Mouse (Mus musculus): Measurements from ENCODE around the gene Afg1l.

The Afg1l gene

DNA sequence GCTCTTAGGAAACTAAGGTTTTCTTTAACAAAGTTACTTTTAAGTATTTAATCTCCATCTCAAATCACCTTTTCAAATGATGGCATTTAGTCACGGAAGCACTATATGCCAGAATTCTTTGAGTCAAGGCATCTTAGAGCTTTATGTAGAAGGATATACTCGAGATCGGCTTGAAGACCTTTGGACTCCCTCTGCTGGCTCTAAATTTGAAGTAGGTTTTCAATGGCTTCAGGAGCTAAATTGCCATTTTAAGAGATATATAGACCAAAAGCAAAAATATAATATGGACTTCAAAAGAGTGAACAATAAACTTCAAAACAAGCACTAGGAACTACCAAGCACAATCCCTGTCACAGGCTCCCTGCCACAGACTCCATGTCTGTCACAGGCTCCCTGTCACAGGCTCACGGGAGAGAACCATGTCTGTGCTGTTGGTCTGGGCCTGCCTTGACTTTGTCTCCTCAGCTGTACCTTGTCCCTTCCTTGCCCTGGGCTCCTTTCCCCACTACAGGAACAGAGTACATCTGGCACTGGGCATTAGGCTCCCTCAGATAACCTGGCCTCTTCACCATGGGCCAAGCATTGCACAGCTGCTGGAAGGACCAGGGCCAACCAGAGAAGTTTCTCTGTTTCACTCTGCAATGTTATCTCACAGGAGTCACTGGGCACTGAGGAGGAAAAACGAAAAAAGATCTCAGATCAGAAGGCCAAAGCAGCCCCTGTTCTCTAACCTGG is 210.4 kb downstream of the Afg1l start:
- no peak for DNase-seq (ENCODE audit: low spot score)

DNA sequence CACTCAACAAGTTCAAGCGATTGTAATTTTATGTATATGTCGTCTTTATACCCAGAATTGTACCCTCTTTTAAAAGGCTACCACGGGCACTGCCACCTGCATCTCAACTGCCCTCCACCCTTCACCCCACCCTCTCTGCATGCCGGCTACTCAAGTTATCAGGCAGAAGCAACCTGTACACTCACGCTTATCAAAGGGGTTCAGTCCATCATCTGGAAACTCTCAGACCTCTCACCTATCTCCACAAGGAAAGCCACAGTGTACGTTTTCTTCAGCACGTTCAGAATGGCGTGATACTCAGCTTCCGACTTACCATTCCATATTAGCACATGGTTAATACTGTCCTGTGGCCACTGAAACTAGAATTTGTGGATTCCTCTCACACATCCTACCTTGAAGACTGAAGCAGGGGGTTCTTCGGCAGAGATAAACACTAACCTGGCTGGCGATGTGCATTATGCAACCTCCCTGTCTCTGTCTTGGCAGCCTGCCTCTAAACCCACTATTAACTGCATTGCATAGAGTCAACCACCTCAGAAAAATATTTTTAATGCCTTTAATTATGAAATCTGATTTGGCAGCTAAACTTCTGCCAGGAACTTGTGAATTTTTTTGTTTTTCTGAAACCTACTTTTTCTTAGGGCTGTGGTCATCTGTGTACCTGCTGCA is 213.2 kb downstream of the Afg1l start:
- DNase-seq (ENCODE audit: low spot score) = no peak

DNA sequence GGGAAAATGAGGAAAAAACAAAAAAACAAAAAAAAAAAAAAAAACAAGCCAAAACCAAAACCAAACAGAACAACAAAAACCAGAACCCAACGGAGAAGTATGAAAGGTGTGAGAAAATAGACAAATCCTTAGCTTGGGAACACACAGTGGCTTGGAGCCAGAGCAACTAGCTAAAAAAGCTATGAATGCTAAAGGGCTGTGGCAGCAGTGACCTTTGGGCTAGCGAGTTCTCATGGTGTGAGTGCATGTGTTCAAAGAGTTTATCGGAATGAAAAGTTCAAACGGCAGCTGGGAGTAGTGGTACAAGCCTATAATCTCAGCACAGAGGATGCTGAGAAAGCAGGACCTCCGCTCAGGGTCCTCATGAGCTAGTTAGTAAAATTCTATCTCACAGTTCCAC is 214.2 kb downstream of the Afg1l start:
- no peak for DNase-seq (ENCODE audit: low spot score)

- DNase-seq (ENCODE audit: low spot score) = no peak
Measured at GRCm38 (mm10) chr10:42263701-42264100, 214.7 kb downstream of the Afg1l start.

Data from retina, embryonic 14.5 days (tissue).